Mouse (Mus musculus): ENCODE measurements at regions not wholly inside any gene's neighbourhood (a gene's known extent, or its start where the extent isn't known, plus 50 kb on each side); places are given as distances from the start of the nearest gene placed in this dataset.

DNA sequence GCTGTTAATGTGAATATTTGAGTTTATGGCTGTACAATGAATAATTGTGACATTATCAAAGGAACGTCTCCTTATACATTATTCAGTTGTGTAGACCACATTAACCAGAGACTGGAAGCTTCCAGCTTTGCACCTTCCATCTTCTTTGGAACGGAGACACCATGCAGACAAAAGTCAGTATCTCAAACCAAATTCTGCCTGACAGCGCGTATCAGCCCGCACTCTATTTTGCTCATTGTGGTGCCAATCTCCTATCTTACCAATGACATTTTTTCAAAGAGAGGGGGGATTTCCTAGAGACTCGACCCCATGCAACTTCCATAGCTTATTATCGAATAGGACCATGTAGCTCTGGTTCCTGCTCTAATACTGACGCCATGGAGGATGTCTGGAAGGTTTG, 69.9 kb upstream of the Tmco5 start:
- Histone ChIP-seq H3K4me3 (ENCODE audit: low read depth, low read length) (no peak overlapping the region), H3K27ac (ENCODE audit: insufficient read depth, low read length) (no peak overlapping the region)

DNA sequence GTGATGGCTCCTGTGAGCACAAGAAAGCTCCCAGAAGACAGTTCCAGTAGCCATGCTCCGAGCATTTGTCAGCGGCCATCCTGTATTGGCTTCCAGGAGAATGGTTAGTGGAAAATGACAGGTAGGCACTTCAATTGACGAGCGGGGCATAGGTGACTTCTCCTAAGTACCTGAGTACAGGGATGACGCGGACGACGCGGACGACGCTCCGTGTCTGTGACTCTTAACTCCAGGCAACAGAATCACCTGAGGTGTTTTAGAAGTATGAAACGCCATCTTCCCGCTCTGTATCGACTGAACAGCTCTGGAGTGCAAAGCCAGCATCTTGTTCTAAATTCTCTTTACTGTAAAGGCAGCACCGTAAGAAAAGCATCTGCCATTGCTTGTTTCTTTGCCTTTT, 68.4 kb upstream of the Tmco5 start:
- H3K4me3 ChIP-seq (ENCODE audit: low read depth, low read length), result no peak overlapping the region
- no peaks in the 10 kb centered on the region for H3K9me3 ChIP-seq (replicated peaks; ENCODE audit: control insufficient read depth, insufficient read depth, low read length, poor library complexity, severe bottlenecking)
- H3K36me3 ChIP-seq (ENCODE audit: control insufficient read depth, insufficient read depth, low read length, poor library complexity, severe bottlenecking), result no peaks in the 10 kb centered on the region
- H3K4me1 ChIP-seq (ENCODE audit: control insufficient read depth, insufficient read depth, low read length), result no peaks in the 10 kb centered on the region
- TF ChIP-seq POLR2A (IDR thresholded peaks at IDR 0.05; ENCODE audit: insufficient read depth, low read length) (no peak), EP300 (IDR thresholded peaks at IDR 0.05; ENCODE audit: insufficient read depth, low read depth, low read length) (no peak), CTCF (IDR thresholded peaks at IDR 0.05; ENCODE audit: low read depth, low read length) (no peak)
- no peaks in the 10 kb centered on the region for H3K27me3 ChIP-seq (ENCODE audit: control insufficient read depth, insufficient read depth, low read length, poor library complexity, severe bottlenecking)
- H3K27ac ChIP-seq (ENCODE audit: insufficient read depth, low read length), result no peak overlapping the region
- no peak overlapping the region for H3K9ac ChIP-seq (ENCODE audit: low read depth, poor library complexity, severe bottlenecking)

More for the DNA sequence above, 69.9 kb upstream of the Tmco5 start:
- no peaks in the 10 kb centered on the region for H3K36me3 ChIP-seq (ENCODE audit: control insufficient read depth, insufficient read depth, low read length, poor library complexity, severe bottlenecking)
- no peak for TF ChIP-seq CTCF (IDR thresholded peaks at IDR 0.05; ENCODE audit: low read depth, low read length)
- TF ChIP-seq POLR2A (IDR thresholded peaks at IDR 0.05; ENCODE audit: insufficient read depth, low read length), result no peak
- no peak for TF ChIP-seq EP300 (IDR thresholded peaks at IDR 0.05; ENCODE audit: insufficient read depth, low read depth, low read length)
- H3K4me1 ChIP-seq (ENCODE audit: control insufficient read depth, insufficient read depth, low read length), result no peaks in the 10 kb centered on the region
- no peak overlapping the region for H3K9ac ChIP-seq (ENCODE audit: low read depth, poor library complexity, severe bottlenecking)
- H3K27me3 ChIP-seq (ENCODE audit: control insufficient read depth, insufficient read depth, low read length, poor library complexity, severe bottlenecking), result no peaks in the 10 kb centered on the region
- no peaks in the 10 kb centered on the region for H3K9me3 ChIP-seq (replicated peaks; ENCODE audit: control insufficient read depth, insufficient read depth, low read length, poor library complexity, severe bottlenecking)

- Histone ChIP-seq H3K4me3 (ENCODE audit: low read depth, low read length) (no peak overlapping the region), H3K27me3 (ENCODE audit: control insufficient read depth, insufficient read depth, low read length, poor library complexity, severe bottlenecking) (no peaks in the 10 kb centered on the region), H3K9ac (ENCODE audit: low read depth, poor library complexity, severe bottlenecking) (no peak overlapping the region), H3K36me3 (ENCODE audit: control insufficient read depth, insufficient read depth, low read length, poor library complexity, severe bottlenecking) (no peaks in the 10 kb centered on the region), H3K9me3 (replicated peaks; ENCODE audit: control insufficient read depth, insufficient read depth, low read length, poor library complexity, severe bottlenecking) (no peaks in the 10 kb centered on the region), H3K4me1 (ENCODE audit: control insufficient read depth, insufficient read depth, low read length) (no peaks in the 10 kb centered on the region), H3K27ac (ENCODE audit: insufficient read depth, low read length) (no peak overlapping the region)
- TF ChIP-seq POLR2A (IDR thresholded peaks at IDR 0.05; ENCODE audit: insufficient read depth, low read length) (no peak), CTCF (IDR thresholded peaks at IDR 0.05; ENCODE audit: low read depth, low read length) (no peak), EP300 (IDR thresholded peaks at IDR 0.05; ENCODE audit: insufficient read depth, low read depth, low read length) (no peak)
Measured at GRCm38 (mm10) chr2:116812869-116813558, 65.5 kb upstream of the Tmco5 start.

DNA sequence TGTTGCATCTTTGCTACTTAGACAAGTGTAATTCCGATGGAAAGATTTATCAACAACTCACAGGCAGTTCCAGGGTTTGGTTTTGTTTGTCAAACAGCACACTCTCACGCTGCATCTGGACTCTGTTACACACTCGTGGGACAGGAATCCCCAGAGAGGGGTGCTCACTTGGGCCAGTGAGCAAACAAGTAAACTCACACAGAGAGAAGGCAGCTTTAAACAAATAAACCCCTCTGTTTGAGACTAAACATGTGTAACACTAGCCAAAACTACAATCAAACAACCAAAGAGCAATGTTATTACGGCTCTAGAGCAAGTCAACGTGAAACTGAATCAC, 65.0 kb upstream of the Tmco5 start:
- Histone ChIP-seq H3K27me3 (ENCODE audit: control insufficient read depth, insufficient read depth, low read length, poor library complexity, severe bottlenecking) (no peaks in the 10 kb centered on the region), H3K27ac (ENCODE audit: insufficient read depth, low read length) (no peak overlapping the region), H3K9ac (ENCODE audit: low read depth, poor library complexity, severe bottlenecking) (no peak overlapping the region), H3K9me3 (replicated peaks; ENCODE audit: control insufficient read depth, insufficient read depth, low read length, poor library complexity, severe bottlenecking) (no peaks in the 10 kb centered on the region), H3K4me3 (ENCODE audit: low read depth, low read length) (no peak overlapping the region), H3K36me3 (ENCODE audit: control insufficient read depth, insufficient read depth, low read length, poor library complexity, severe bottlenecking) (no peaks in the 10 kb centered on the region), H3K4me1 (ENCODE audit: control insufficient read depth, insufficient read depth, low read length) (no peaks in the 10 kb centered on the region)
- TF ChIP-seq CTCF (IDR thresholded peaks at IDR 0.05; ENCODE audit: low read depth, low read length) (no peak), EP300 (IDR thresholded peaks at IDR 0.05; ENCODE audit: insufficient read depth, low read depth, low read length) (no peak), POLR2A (IDR thresholded peaks at IDR 0.05; ENCODE audit: insufficient read depth, low read length) (no peak)

- H3K9me3 ChIP-seq (replicated peaks; ENCODE audit: control insufficient read depth, insufficient read depth, low read length, poor library complexity, severe bottlenecking), result no peaks in the 10 kb centered on the region
Measured at GRCm38 (mm10) chr2:116817134-116817533, 61.4 kb upstream of the Tmco5 start.

GRCm38 (mm10) chr2:116817561-116817960, 60.9 kb upstream of the Tmco5 start:
- Histone ChIP-seq H3K27ac (ENCODE audit: insufficient read depth, low read length) (no peak overlapping the region), H3K4me1 (ENCODE audit: control insufficient read depth, insufficient read depth, low read length) (no peaks in the 10 kb centered on the region), H3K27me3 (ENCODE audit: control insufficient read depth, insufficient read depth, low read length, poor library complexity, severe bottlenecking) (no peaks in the 10 kb centered on the region), H3K36me3 (ENCODE audit: control insufficient read depth, insufficient read depth, low read length, poor library complexity, severe bottlenecking) (no peaks in the 10 kb centered on the region), H3K4me3 (ENCODE audit: low read depth, low read length) (no peak overlapping the region), H3K9me3 (replicated peaks; ENCODE audit: control insufficient read depth, insufficient read depth, low read length, poor library complexity, severe bottlenecking) (no peaks in the 10 kb centered on the region), H3K9ac (ENCODE audit: low read depth, poor library complexity, severe bottlenecking) (no peak overlapping the region)
- TF ChIP-seq EP300 (IDR thresholded peaks at IDR 0.05; ENCODE audit: insufficient read depth, low read depth, low read length) (no peak), POLR2A (IDR thresholded peaks at IDR 0.05; ENCODE audit: insufficient read depth, low read length) (no peak), CTCF (IDR thresholded peaks at IDR 0.05; ENCODE audit: low read depth, low read length) (no peak)

More at GRCm38 (mm10) chr2:116817134-116817533, 61.4 kb upstream of the Tmco5 start:
- Histone ChIP-seq H3K27ac (ENCODE audit: insufficient read depth, low read length) (no peak overlapping the region), H3K4me1 (ENCODE audit: control insufficient read depth, insufficient read depth, low read length) (no peaks in the 10 kb centered on the region), H3K9ac (ENCODE audit: low read depth, poor library complexity, severe bottlenecking) (no peak overlapping the region), H3K36me3 (ENCODE audit: control insufficient read depth, insufficient read depth, low read length, poor library complexity, severe bottlenecking) (no peaks in the 10 kb centered on the region), H3K27me3 (ENCODE audit: control insufficient read depth, insufficient read depth, low read length, poor library complexity, severe bottlenecking) (no peaks in the 10 kb centered on the region), H3K4me3 (ENCODE audit: low read depth, low read length) (no peak overlapping the region)
- TF ChIP-seq EP300 (IDR thresholded peaks at IDR 0.05; ENCODE audit: insufficient read depth, low read depth, low read length), result no peak
- TF ChIP-seq CTCF (IDR thresholded peaks at IDR 0.05; ENCODE audit: low read depth, low read length), result no peak
- TF ChIP-seq POLR2A (IDR thresholded peaks at IDR 0.05; ENCODE audit: insufficient read depth, low read length), result no peak
